ENCODE assay signal across 18 mouse cellular contexts in genomic region chr17:78180766-78181165, GRCm38 (mm10). TPM values are rescaled to one million over a fixed set of nuclear protein-coding genes. Genes with fewer than 3 reads are reported as not detected.
A peak's percentile ranks its signal among the peaks of the same experiment; 100 is the strongest.
DNase-seq lines count a peak whose midpoint lies in the region; ATAC-seq lines count a peak whose summit lies in the region.
"Had no signal": no experiment of that assay in that cellular context is flagged by ENCODE, and none has a peak within 500 bp of the region (broad histone marks: within the 10 kb centered on the region; RNA-seq: fewer than 3 reads in every experiment).

No protein-coding gene starts in this region.

- ATAC-seq in hindbrain, embryonic 12.5 days (ENCODE audit: low FRiP score), result 0 out of 2 replicates have a peak, but pooled peaks have one; percentile 43
- ATAC-seq in hindbrain, embryonic 11.5 days (ENCODE audit: low FRiP score), result no peak
- peak; percentile 23; the same call in 1 of the 2 replicates for ATAC-seq in neural tube, embryonic 11.5 days (ENCODE audit: insufficient read depth, low FRiP score, low TSS enrichment)
- no peak for ATAC-seq in neural tube, embryonic 13.5 days (ENCODE audit: low read depth)
- no peak for ATAC-seq in megakaryocyte-erythroid progenitor cell, adult 5-6 weeks (replicated peaks; ENCODE audit: low FRiP score, low TSS enrichment, poor library complexity, severe bottlenecking)
- ATAC-seq: activated CD4-positive, CD25-positive, alpha-beta regulatory T cell, adult 4 months; forebrain, embryonic 13.5 days; forebrain, postnatal 0 days; Patski had no signal

- H3K36me3 ChIP-seq in hindbrain, embryonic 12.5 days, result no peaks in the 10 kb centered on the region
- H3K36me3 ChIP-seq in hindbrain, embryonic 11.5 days (ENCODE audit: control insufficient read depth, insufficient read depth, low read length), result no peaks in the 10 kb centered on the region
- H3K36me3 ChIP-seq in neural tube, embryonic 11.5 days (ENCODE audit: control insufficient read depth, insufficient read depth, low read length), result no peaks in the 10 kb centered on the region
- no peaks in the 10 kb centered on the region for H3K36me3 ChIP-seq in neural tube, embryonic 13.5 days
- H3K36me3 ChIP-seq: embryonic facial prominence, embryonic 10.5 days; heart, embryonic 12.5 days had no signal

- no peak overlapping the region for H3K4me2 ChIP-seq in hindbrain, embryonic 12.5 days (replicated peaks)
- no peak overlapping the region for H3K4me2 ChIP-seq in hindbrain, embryonic 11.5 days (replicated peaks; ENCODE audit: low read depth, low read length)
- no peak overlapping the region for H3K4me2 ChIP-seq in neural tube, embryonic 11.5 days (ENCODE audit: low read depth)
- H3K4me2 ChIP-seq in neural tube, embryonic 13.5 days, result 0 out of 2 replicates have a peak overlapping the region, but pooled peaks have one; percentile 3
- H3K4me2 ChIP-seq: forebrain, embryonic 13.5 days; heart, embryonic 12.5 days had no signal

- no peaks in the 10 kb centered on the region for H3K9me3 ChIP-seq in hindbrain, embryonic 12.5 days (replicated peaks)
- H3K9me3 ChIP-seq in hindbrain, embryonic 11.5 days (ENCODE audit: control insufficient read depth, low read length), result no peaks in the 10 kb centered on the region
- no peaks in the 10 kb centered on the region for H3K9me3 ChIP-seq in neural tube, embryonic 11.5 days (ENCODE audit: control insufficient read depth, low read length)
- no peaks in the 10 kb centered on the region for H3K9me3 ChIP-seq in neural tube, embryonic 13.5 days
- H3K9me3 ChIP-seq: embryonic facial prominence, embryonic 10.5 days; forebrain, embryonic 13.5 days; heart, embryonic 12.5 days had no signal

- no peak overlapping the region for H3K27ac ChIP-seq in hindbrain, embryonic 12.5 days
- no peak overlapping the region for H3K27ac ChIP-seq in hindbrain, embryonic 11.5 days (ENCODE audit: low read depth, low read length)
- no peak overlapping the region for H3K27ac ChIP-seq in neural tube, embryonic 11.5 days (ENCODE audit: low read depth, low read length)
- H3K27ac ChIP-seq in neural tube, embryonic 13.5 days (replicated peaks), result no peak overlapping the region
- H3K27ac ChIP-seq: embryonic facial prominence, embryonic 10.5 days; forebrain, embryonic 13.5 days had no signal

- no peak overlapping the region for H3K9ac ChIP-seq in hindbrain, embryonic 12.5 days
- H3K9ac ChIP-seq in hindbrain, embryonic 11.5 days (ENCODE audit: low read depth, low read length), result no peak overlapping the region
- no peak overlapping the region for H3K9ac ChIP-seq in neural tube, embryonic 11.5 days (ENCODE audit: low read length)
- no peak overlapping the region for H3K9ac ChIP-seq in neural tube, embryonic 13.5 days
- H3K9ac ChIP-seq: forebrain, embryonic 13.5 days; forebrain, postnatal 0 days; heart, embryonic 12.5 days had no signal

- H3K4me3 ChIP-seq in hindbrain, embryonic 12.5 days, result no peak overlapping the region
- no peak overlapping the region for H3K4me3 ChIP-seq in hindbrain, embryonic 11.5 days (ENCODE audit: low read depth, low read length)
- H3K4me3 ChIP-seq in neural tube, embryonic 11.5 days (ENCODE audit: low read depth, low read length), result no peak overlapping the region
- H3K4me3 ChIP-seq in neural tube, embryonic 13.5 days, result no peak overlapping the region
- H3K4me3 ChIP-seq: embryonic facial prominence, embryonic 10.5 days; forebrain, embryonic 13.5 days; heart, embryonic 12.5 days had no signal

- no peaks in the 10 kb centered on the region for H3K27me3 ChIP-seq in hindbrain, embryonic 12.5 days
- H3K27me3 ChIP-seq in hindbrain, embryonic 11.5 days (ENCODE audit: control insufficient read depth, insufficient read depth, low read length), result no peaks in the 10 kb centered on the region
- no peaks in the 10 kb centered on the region for H3K27me3 ChIP-seq in neural tube, embryonic 11.5 days (ENCODE audit: control insufficient read depth, insufficient read depth, low read length)
- no peaks in the 10 kb centered on the region for H3K27me3 ChIP-seq in neural tube, embryonic 13.5 days
- H3K27me3 ChIP-seq: CH12.LX; forebrain, embryonic 13.5 days; heart, embryonic 12.5 days had no signal

- H3K4me1 ChIP-seq in hindbrain, embryonic 12.5 days, result no peaks in the 10 kb centered on the region
- no peaks in the 10 kb centered on the region for H3K4me1 ChIP-seq in hindbrain, embryonic 11.5 days (replicated peaks; ENCODE audit: control insufficient read depth, insufficient read depth, low read length)
- H3K4me1 ChIP-seq in neural tube, embryonic 11.5 days (ENCODE audit: control insufficient read depth, insufficient read depth, low read length), result no peaks in the 10 kb centered on the region
- peaks cover 7% of the 10 kb centered on the region; the same call in 1 of the 2 replicates for H3K4me1 ChIP-seq in neural tube, embryonic 13.5 days (replicated peaks)
- H3K4me1 ChIP-seq: embryonic facial prominence, embryonic 10.5 days; forebrain, embryonic 13.5 days; heart, embryonic 12.5 days had no signal

- 79% methylated on average over 6 of the region's 6 CpGs for WGBS in hindbrain, embryonic 12.5 days
- 86% methylated on average over 6 of the region's 6 CpGs for WGBS in hindbrain, embryonic 11.5 days
- WGBS in neural tube, embryonic 11.5 days, result 79% methylated on average over 6 of the region's 6 CpGs
- WGBS in neural tube, embryonic 13.5 days, result 62% methylated on average over 6 of the region's 6 CpGs

- DNase-seq in hindbrain, embryonic 11.5 days (ENCODE audit: low spot score), result no peak
- no peak for DNase-seq in neural tube, embryonic 11.5 days (ENCODE audit: low spot score)
- no peak for DNase-seq in neural tube, embryonic 10.5 days (ENCODE audit: extremely low spot score, low spot score)
- no peak for DNase-seq in urinary bladder, postnatal 10 days (ENCODE audit: low spot score)
- DNase-seq: adrenal gland, postnatal 14 days; cerebellum, adult 18-20 months; cerebellum, adult 9-11 months; forebrain, postnatal 0 days; gastrocnemius, postnatal 14 days had no signal

RNA-seq across cellular contexts. Expression of gene Crim1, which starts 19.3 kb away (rescaled TPM):
- polyA plus RNA-seq in hindbrain, embryonic 12.5 days (2016; fragmentation: Nextera tagmentation; extraction: Ambion mirVana), result 11.0 and 12.7 TPM in 2 replicates
- polyA plus RNA-seq in hindbrain, embryonic 11.5 days (2014; fragmentation: Nextera tagmentation; extraction: Ambion mirVana), result 5.8 TPM in 2 replicates
- 5.6 and 7.9 TPM in 2 replicates for polyA plus RNA-seq in neural tube, embryonic 11.5 days (2014; fragmentation: Nextera tagmentation; extraction: Ambion mirVana)
- polyA plus RNA-seq in neural tube, embryonic 13.5 days (2015; fragmentation: Nextera tagmentation; extraction: Ambion mirVana), result 12.4 and 13.1 TPM in 2 replicates
- total RNA-seq in megakaryocyte-erythroid progenitor cell, adult 5-6 weeks (2014; fragmentation: Nextera tagmentation), result 5.0 and 18.9 TPM in 2 replicates
- total RNA-seq in megakaryocyte-erythroid progenitor cell, adult 5-6 weeks (2017), result 6.6 and 6.8 TPM in 2 replicates

Comparison
In these comparisons a context has a peak if more than half of its experiments do, and no peak if none do; other contexts are left out.
1. ATAC-seq: peak in hindbrain, embryonic 12.5 days (single experiment) and neural tube, embryonic 11.5 days (single experiment); none in hindbrain, embryonic 11.5 days (single experiment), neural tube, embryonic 13.5 days (single experiment) and megakaryocyte-erythroid progenitor cell, adult 5-6 weeks (single experiment).